Mouse (Mus musculus) CH12.LX (cell line): ENCODE measurements around the gene Cebpb. TPM values are rescaled to one million over a fixed set of nuclear protein-coding genes. Genes with fewer than 3 reads are reported as not detected.

Source experiments
- DNase-seq: peaks from one replicate; pipeline ENCODE4 v3.0.0-alpha.2; 2013; ENCODE audit errors: extremely low read depth
- H3K27ac ChIP-seq: 2 replicates; pipeline ENCODE4 v1.5.1; 2012; ENCODE audit warnings: low read depth, mild to moderate bottlenecking, control low read depth, moderate library complexity; ENCODE audit not compliant: insufficient read depth
- H3K27me3 ChIP-seq: replicated peaks from 2 replicates; pipeline ENCODE3; 2012; ENCODE audit warnings: inconsistent platforms
- H3K36me3 ChIP-seq, 2 experiments: replicated peaks in 1 of 2; 2 replicates each; pipeline versions ENCODE3 to v1.6.1; 2012; ENCODE audit warnings: inconsistent platforms in 1 of 2, low read length in 1 of 2, mild to moderate bottlenecking in 1 of 2, mixed read lengths in 1 of 2, moderate library complexity in 1 of 2; ENCODE audit not compliant: control insufficient read depth in 1 of 2, insufficient read depth in 1 of 2
- H3K4me1 ChIP-seq, 2 experiments: 2 replicates each; pipeline ENCODE4 v1.6.1; 2012; ENCODE audit warnings: inconsistent platforms in 1 of 2, moderate library complexity in 1 of 2; ENCODE audit not compliant: insufficient read depth in 2 of 2, control insufficient read depth in 1 of 2
- H3K4me2 ChIP-seq: 2 replicates; pipeline ENCODE4 v1.6.1; 2012; ENCODE audit warnings: low read depth, mild to moderate bottlenecking, control low read depth; ENCODE audit not compliant: poor library complexity, insufficient read depth, severe bottlenecking
- H3K4me3 ChIP-seq, 3 experiments: fragments of 150-350 bp in 1 of 3; sonication (generic) in 1 of 3; replicated peaks in 1 of 3; 2 replicates each; pipeline versions ENCODE3 to v1.5.1; 2011 to 2012; ENCODE audit warnings: low read depth in 2 of 3, low read length in 2 of 3, mild to moderate bottlenecking in 2 of 3, moderate library complexity in 2 of 3, control low read depth in 1 of 3, improper control_type of control experiment in 1 of 3, inconsistent platforms in 1 of 3, mixed read lengths in 1 of 3; ENCODE audit not compliant: poor library complexity in 1 of 3
- H3K79me2 ChIP-seq: replicated peaks from 2 replicates; pipeline ENCODE4 v1.6.1; 2012; ENCODE audit warnings: mild to moderate bottlenecking, moderate library complexity; ENCODE audit not compliant: control insufficient read depth, poor library complexity, insufficient read depth, severe bottlenecking; ENCODE audit errors: extremely low read depth
- H3K9ac ChIP-seq: 2 replicates; pipeline ENCODE4 v1.6.1; 2012; ENCODE audit warnings: low read depth, mild to moderate bottlenecking, control low read depth, moderate library complexity; ENCODE audit not compliant: insufficient read depth
- H3K9me3 ChIP-seq: replicated peaks from 2 replicates; pipeline ENCODE3; 2012; ENCODE audit warnings: low read length, inconsistent platforms, mixed read lengths
- BHLHE40 ChIP-seq: IDR thresholded peaks from 2 replicates; pipeline ENCODE4 v1.6.1; 2011; ENCODE audit warnings: mild to moderate bottlenecking, low read depth, low read length, improper control_type of control experiment
- CHD1 ChIP-seq: IDR thresholded peaks from 2 replicates; pipeline ENCODE4 v1.6.1; 2012; ENCODE audit warnings: low read depth, low read length, improper control_type of control experiment, inconsistent platforms
- CHD2 ChIP-seq: IDR thresholded peaks from 2 replicates; pipeline ENCODE4 v1.6.1; 2011; ENCODE audit warnings: low read length, improper control_type of control experiment
- CTCF ChIP-seq, 2 experiments: IDR thresholded peaks in 1 of 2; conservative IDR thresholded peaks in 1 of 2; 2 replicates each; pipeline ENCODE4 v1.5.1; 2011 to 2012; ENCODE audit warnings: low read depth in 2 of 2, low read length in 2 of 2, improper control_type of control experiment in 1 of 2, inconsistent platforms in 1 of 2, mild to moderate bottlenecking in 1 of 2, moderate library complexity in 1 of 2
- E2F4 ChIP-seq: IDR thresholded peaks from 2 replicates; pipeline ENCODE4 v1.6.1; 2011; ENCODE audit warnings: low read depth, low read length, improper control_type of control experiment; ENCODE audit not compliant: insufficient replicate concordance
- ETS1 ChIP-seq: conservative IDR thresholded peaks from 2 replicates; pipeline ENCODE4 v1.6.1; 2012; ENCODE audit warnings: low read depth, mild to moderate bottlenecking, inconsistent platforms, low read length, improper control_type of control experiment, moderate library complexity
- IRF4 ChIP-seq: IDR thresholded peaks from 2 replicates; pipeline ENCODE4 v1.6.1; 2014; ENCODE audit warnings: low read depth, mild to moderate bottlenecking, inconsistent platforms, low read length, improper control_type of control experiment
- JUN ChIP-seq: IDR thresholded peaks from 2 replicates; pipeline ENCODE4 v1.6.1; 2011; ENCODE audit warnings: low read depth, mild to moderate bottlenecking, low read length, improper control_type of control experiment, moderate library complexity; ENCODE audit not compliant: insufficient read depth
- KAT2A ChIP-seq: IDR thresholded peaks from 2 replicates; pipeline ENCODE4 v1.6.1; 2012; ENCODE audit warnings: low read length, improper control_type of control experiment, inconsistent platforms; ENCODE audit not compliant: insufficient replicate concordance
- MAX ChIP-seq: IDR thresholded peaks from 2 replicates; pipeline ENCODE4 v1.6.1; 2011; ENCODE audit warnings: low read length, improper control_type of control experiment
- MAZ ChIP-seq: IDR thresholded peaks from 2 replicates; pipeline ENCODE4 v1.6.1; 2012; ENCODE audit warnings: low read depth, mild to moderate bottlenecking, inconsistent platforms, low read length, improper control_type of control experiment, moderate library complexity
- MXI1 ChIP-seq: IDR thresholded peaks from 2 replicates; pipeline ENCODE4 v1.6.1; 2011; ENCODE audit warnings: mild to moderate bottlenecking, low read depth, low read length, improper control_type of control experiment
- MYC ChIP-seq: IDR thresholded peaks from 2 replicates; pipeline ENCODE4 v1.6.1; 2011; ENCODE audit warnings: low read depth, mild to moderate bottlenecking, improper control_type of control experiment, low read length
- NRF1 ChIP-seq: IDR thresholded peaks from 2 replicates; pipeline ENCODE4 v1.6.1; 2014; ENCODE audit warnings: low read depth, mild to moderate bottlenecking, inconsistent platforms, low read length, improper control_type of control experiment, moderate library complexity
- PAX5 ChIP-seq: IDR thresholded peaks from 2 replicates; pipeline ENCODE4 v1.6.1; 2012; ENCODE audit warnings: low read length, inconsistent platforms, mixed read lengths
- POLR2A ChIP-seq: IDR thresholded peaks from 2 replicates; pipeline ENCODE4 v1.6.1; 2011; ENCODE audit warnings: low read depth, mild to moderate bottlenecking, improper control_type of control experiment, low read length
- POLR2AphosphoS2 ChIP-seq: IDR thresholded peaks from 2 replicates; pipeline ENCODE4 v1.6.1; 2011; ENCODE audit warnings: low read depth, low read length, improper control_type of control experiment
- RCOR1 ChIP-seq: conservative IDR thresholded peaks from 2 replicates; pipeline ENCODE4 v1.6.1; 2012; ENCODE audit warnings: low read depth, mild to moderate bottlenecking, inconsistent platforms, low read length, improper control_type of control experiment
- SIN3A ChIP-seq: IDR thresholded peaks from 2 replicates; pipeline ENCODE4 v1.6.1; 2012; ENCODE audit warnings: low read length, improper control_type of control experiment, inconsistent platforms
- SMC3 ChIP-seq: IDR thresholded peaks from 2 replicates; pipeline ENCODE4 v1.6.1; 2011; ENCODE audit warnings: low read depth, low read length, improper control_type of control experiment
- TBP ChIP-seq: conservative IDR thresholded peaks from 2 replicates; pipeline ENCODE4 v1.6.1; 2011; ENCODE audit warnings: low read depth, low read length, improper control_type of control experiment
- TCF12 ChIP-seq: IDR thresholded peaks from 2 replicates; pipeline ENCODE4 v1.6.1; 2014; ENCODE audit warnings: low read depth, mild to moderate bottlenecking, inconsistent platforms, low read length, improper control_type of control experiment
- UBTF ChIP-seq: IDR thresholded peaks from 2 replicates; pipeline ENCODE4 v1.6.1; 2012; ENCODE audit warnings: low read depth, mild to moderate bottlenecking, inconsistent platforms, low read length, improper control_type of control experiment, moderate library complexity
- USF1 ChIP-seq: IDR thresholded peaks from 2 replicates; pipeline ENCODE4 v1.6.1; 2014; ENCODE audit warnings: low read depth, mild to moderate bottlenecking, inconsistent platforms, low read length, improper control_type of control experiment
- USF2 ChIP-seq: conservative IDR thresholded peaks from 2 replicates; pipeline ENCODE4 v1.6.1; 2011; ENCODE audit warnings: low read depth, low read length, improper control_type of control experiment
- ZC3H11A ChIP-seq: IDR thresholded peaks from 2 replicates; pipeline ENCODE4 v1.6.1; 2012; ENCODE audit warnings: low read depth, mild to moderate bottlenecking, inconsistent platforms, low read length, improper control_type of control experiment
- ZKSCAN1 ChIP-seq: IDR thresholded peaks from 2 replicates; pipeline ENCODE4 v1.6.1; 2012; ENCODE audit warnings: low read depth, inconsistent platforms, low read length, improper control_type of control experiment, borderline replicate concordance
- ZMIZ1 ChIP-seq: IDR thresholded peaks from 2 replicates; pipeline ENCODE4 v1.6.1; 2012; ENCODE audit warnings: low read depth, mild to moderate bottlenecking, inconsistent platforms, low read length, improper control_type of control experiment
- ZNF384 ChIP-seq: IDR thresholded peaks from 2 replicates; pipeline ENCODE4 v1.6.1; 2012; ENCODE audit warnings: low read depth, low read length, improper control_type of control experiment, inconsistent platforms
- dilution Hi-C: fragments of 300-500 bp; cut with MboI; formaldehyde crosslinking; loops from 2 replicates; pipeline ENCODE4 v1.14.3; 2020; ENCODE audit warnings: low sequenced_read_pairs; ENCODE audit not compliant: extremely low pct_unique_long_range_greater_than_20kb, extremely low pct_ligation_motif_present
- in situ Hi-C: fragments of 300-500 bp; cut with MboI; formaldehyde crosslinking; loops from 3 replicates; pipeline ENCODE4 v1.14.3; 2019; ENCODE audit warnings: low sequenced_read_pairs, low pct_ligation_motif_present, low pct_unique_long_range_greater_than_20kb, mixed read lengths
- polyA plus RNA-seq: library from polyadenylated mRNA; unstranded; fragments of >175 nt; gene quantifications from 2 replicates; pipeline ENCODE4 v1.2.1, GENCODE M21; 2012; ENCODE audit warnings: low read depth; ENCODE audit not compliant: insufficient read length
- total RNA-seq, 2 experiments: library from RNA; depleted of rRNA; stranded (reverse); fragments of 300-350 nt in 1 of 2; fragments of >200 nt in 1 of 2; gene quantifications; 2 replicates each; pipeline ENCODE4 v1.2.3; 2012 to 2014

Gene Cebpb
- total and polyA plus RNA-seq, 3 experiments: 0.19 to 6.2 (median 0.24) TPM

- in situ Hi-C loops (loop anchor here (5.0 kb wide), 1 partner anchor 209 kb away; no protein-coding TSS in a partner anchor), dilution Hi-C loops (loop anchor here (25.0 kb wide), 1 partner anchor 199 kb away; no protein-coding TSS in a partner anchor)
- Histone ChIP-seq H3K4me3 (peak overlapping the region in 1 of 3 experiments; percentile 88), H3K9me3 (peaks cover 8% of the 10 kb centered on the region), H3K4me1 (peaks cover 0 to 19% of the 10 kb centered on the region in 2 experiments; a peak in 3 of 4 replicates), H3K27ac (no peak overlapping the region), H3K27me3 (peaks cover 82% of the 10 kb centered on the region), H3K4me2 (peak overlapping the region; percentile 47; the same call in 1 of the 2 replicates), H3K36me3 (no peaks in the 10 kb centered on the region), H3K9ac (0 out of 2 replicates have a peak overlapping the region, but pooled peaks have one; percentile 72), H3K79me2 (no peaks in the 10 kb centered on the region; the same call in 1 of the 2 replicates)
- no peak for DNase-seq
- no peak for TF ChIP-seq MAZ
- no peak for TF ChIP-seq MAX
- no peak for TF ChIP-seq RCOR1
- no peak for TF ChIP-seq JUN
- no peak for TF ChIP-seq USF2
- TF ChIP-seq CTCF (conservative IDR thresholded peaks at IDR 0.05 in 1 of 2, IDR thresholded peaks at IDR 0.05 in 1 of 2; ENCODE audit: low read depth in 2 of 2, low read length in 2 of 2): no peak
- no peak for TF ChIP-seq POLR2A
- TF ChIP-seq ZKSCAN1: no peak
- TF ChIP-seq USF1: no peak
- TF ChIP-seq ZNF384: no peak
- no peak for TF ChIP-seq ETS1
- no peak for TF ChIP-seq ZC3H11A
- TF ChIP-seq KAT2A: no peak
These were observed 603 bp upstream of the Cebpb start for GRCm38 (mm10) chr2:167688126-167688497.

- Histone ChIP-seq H3K36me3 (no peaks in the 10 kb centered on the region), H3K27me3 (peaks cover 80% of the 10 kb centered on the region)
- dilution Hi-C loops: loop anchor here (25.0 kb wide), 1 partner anchor 198 kb away; no protein-coding TSS in a partner anchor
These were observed 945 bp downstream of the Cebpb start, which contains the start of gene Tmem189 for GRCm38 (mm10) chr2:167689501-167690218. TSS of gene Tmem189 (minus strand) at chr2:167689822.

More at GRCm38 (mm10) chr2:167689501-167690218, 945 bp downstream of the Cebpb start, which contains the start of gene Tmem189:
- TF ChIP-seq E2F4: no peak
- TF ChIP-seq POLR2AphosphoS2: no peak
- peak; percentile 88 for TF ChIP-seq MXI1
- TF ChIP-seq RCOR1: no peak
- TF ChIP-seq JUN: no peak
- TF ChIP-seq CTCF (conservative IDR thresholded peaks at IDR 0.05 in 1 of 2, IDR thresholded peaks at IDR 0.05 in 1 of 2; ENCODE audit: low read depth in 2 of 2, low read length in 2 of 2): no peak
- no peak for TF ChIP-seq PAX5
- peak; percentile 56 for TF ChIP-seq NRF1
- TF ChIP-seq POLR2A: peak; percentile 43; the same call in 1 of the 2 replicates
- TF ChIP-seq MAZ: no peak
- TF ChIP-seq UBTF: peak; percentile 84
- TF ChIP-seq BHLHE40: peak; percentile 93
- no peak for TF ChIP-seq ZKSCAN1
- 0 out of 2 replicates have a peak, but pooled peaks have one; percentile 38 for TF ChIP-seq SIN3A
- no peak for TF ChIP-seq CHD1
- 0 out of 2 replicates have a peak, but pooled peaks have one; percentile 15 for TF ChIP-seq TBP
- TF ChIP-seq IRF4: no peak
- 0 out of 2 replicates have a peak, but pooled peaks have one; percentile 33 for TF ChIP-seq ETS1
- TF ChIP-seq TCF12: peak; percentile 33; the same call in 1 of the 2 replicates
- no peak for TF ChIP-seq SMC3
- peak; percentile 84; the same call in 1 of the 2 replicates for TF ChIP-seq MYC
- TF ChIP-seq ZMIZ1: no peak
- peak; percentile 70 for TF ChIP-seq CHD2
- peak; percentile 75; the same call in 1 of the 2 replicates for TF ChIP-seq MAX
- in situ Hi-C loops: loop anchor here (5.0 kb wide), 1 partner anchor 208 kb away; no protein-coding TSS in a partner anchor
- H3K4me1 ChIP-seq: peaks cover 0 to 15% of the 10 kb centered on the region in 2 experiments; a peak in 3 of 4 replicates
- H3K79me2 ChIP-seq: no peaks in the 10 kb centered on the region; the same call in 1 of the 2 replicates
- H3K4me2 ChIP-seq: peak within 1 kb of the TSS; percentile 48
- peak within 1 kb of the TSS; percentile 72 for H3K9ac ChIP-seq
- H3K4me3 ChIP-seq: peak within 1 kb of the TSS; percentile 35 to 88 (median 44)
- DNase-seq: no peak
- peaks cover 8% of the 10 kb centered on the region for H3K9me3 ChIP-seq
- H3K27ac ChIP-seq: peak within 1 kb of the TSS; percentile 96
